Mouse (Mus musculus) G1E (cell line): ENCODE measurements around the gene Ulk4.

Experiments
- CTCF ChIP-seq: IDR thresholded peaks from 2 replicates; pipeline ENCODE4 v1.5.1; 2012; ENCODE audit warnings: low read depth, low read length, inconsistent platforms, mixed read lengths
- GATA1 ChIP-seq: IDR thresholded peaks from 2 replicates; pipeline ENCODE4 v1.6.1; 2012; ENCODE audit warnings: borderline replicate concordance, low read length, inconsistent platforms, mixed read lengths
- GATA2 ChIP-seq: IDR thresholded peaks from 2 replicates; pipeline ENCODE4 v1.6.1; 2012; ENCODE audit warnings: low read depth, low read length, inconsistent platforms, borderline replicate concordance
- POLR2AphosphoS5 ChIP-seq: IDR thresholded peaks from 2 replicates; pipeline ENCODE4 v1.6.1; 2012; ENCODE audit warnings: low read depth, low read length, inconsistent platforms; ENCODE audit not compliant: insufficient replicate concordance
- TAL1 ChIP-seq: conservative IDR thresholded peaks from 2 replicates; pipeline ENCODE4 v1.6.1; 2012; ENCODE audit warnings: low read depth, low read length, inconsistent platforms, mixed read lengths

DNA sequence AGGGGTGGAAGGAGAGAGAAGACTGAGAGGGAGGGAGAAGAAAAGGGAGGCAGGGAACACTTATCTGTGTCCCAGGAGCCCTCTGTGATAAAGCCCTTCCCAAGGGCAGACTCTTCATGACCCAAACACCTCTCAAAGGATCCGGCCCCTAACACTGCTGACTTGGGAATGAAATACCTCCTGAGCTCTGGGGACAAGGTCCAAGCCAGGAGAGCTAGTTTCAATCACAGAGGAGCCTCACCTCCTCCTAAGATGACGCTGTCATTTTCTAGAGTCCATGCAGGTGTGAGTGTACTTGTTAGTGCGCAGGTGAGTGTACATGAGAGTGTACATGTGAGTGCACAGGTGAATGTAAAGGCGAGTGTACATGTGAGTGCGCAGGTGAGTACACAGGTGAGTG is 292.0 kb downstream of the Ulk4 start:
- TF ChIP-seq CTCF (no peak), POLR2AphosphoS5 (no peak), GATA1 (no peak), GATA2 (no peak), TAL1 (no peak)
